Mouse (Mus musculus) urinary bladder, postnatal 4 days (tissue): ENCODE results near the gene Rbak.
A peak's percentile ranks its signal among the peaks of the same experiment; 100 is the strongest.
"Not testable (repeated sequence)": the region's sequence is repeated elsewhere in the genome, so short reads cannot be mapped to it uniquely, and the experiment has no call there.

Source experiments
- DNase-seq, 2 experiments: peaks; one replicate each; pipeline ENCODE4 v3.0.0; 2021 to 2022; ENCODE audit warnings: low spot score in 2 of 2

Rbak gene

DNA sequence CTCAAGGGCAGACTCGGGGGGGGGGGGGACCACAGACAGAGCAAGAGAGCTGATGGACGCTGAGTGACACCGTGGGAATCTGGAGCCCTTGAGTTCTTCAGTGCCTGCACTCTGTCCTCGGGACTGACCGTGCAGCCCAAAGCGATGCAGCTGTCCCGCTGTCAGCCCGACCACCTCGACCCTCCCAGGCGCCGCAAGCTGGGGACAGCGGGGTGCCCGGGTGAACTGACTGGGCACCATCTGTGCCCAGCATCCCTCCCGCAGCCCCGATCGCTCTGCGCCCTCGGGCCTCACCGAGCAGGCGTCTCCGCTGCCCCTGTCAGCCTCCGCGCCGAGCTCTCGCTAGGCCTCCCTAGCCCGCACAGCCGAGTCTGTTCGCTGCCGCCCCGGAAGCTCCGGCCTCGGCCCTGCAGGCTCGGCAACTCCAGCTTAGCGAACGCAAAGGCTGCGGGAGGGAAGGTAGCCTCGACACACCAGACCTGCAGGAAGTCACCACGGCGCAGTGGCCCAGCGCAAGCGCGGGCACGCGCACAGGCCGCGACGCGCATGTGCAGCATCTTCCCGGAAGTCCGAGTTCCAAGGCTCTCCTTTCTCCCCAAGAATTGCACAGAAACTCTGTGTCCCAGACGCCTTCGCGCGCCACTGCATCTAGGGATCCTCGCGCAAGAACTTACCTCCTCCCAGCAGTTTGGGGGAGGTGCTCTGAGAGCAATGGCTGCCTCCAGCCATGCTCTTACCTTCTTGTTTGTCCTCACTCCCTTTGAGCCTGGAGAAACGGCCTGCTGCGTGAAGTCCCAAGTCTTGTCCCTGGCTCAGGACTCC is at the start of gene Rbak, which contains the start of gene Spdye4b:
Rbak (minus strand) TSS at position 521 of the 822 bp plus-strand sequence.
Spdye4b (plus strand) TSS at position 763 of the 822 bp plus-strand sequence.
- DNase-seq: peak; percentile 89

GRCm38 (mm10) chr5:143226790-143227189 is 46.2 kb upstream of the Rbak start, which contains the start of gene Spdye4a:
TSS of gene Spdye4a (minus strand) at chr5:143226890.
- DNase-seq: no peak

- DNase-seq: no peak
These were observed 41.7 kb upstream of the Rbak start for GRCm38 (mm10) chr5:143222287-143222686.

DNA sequence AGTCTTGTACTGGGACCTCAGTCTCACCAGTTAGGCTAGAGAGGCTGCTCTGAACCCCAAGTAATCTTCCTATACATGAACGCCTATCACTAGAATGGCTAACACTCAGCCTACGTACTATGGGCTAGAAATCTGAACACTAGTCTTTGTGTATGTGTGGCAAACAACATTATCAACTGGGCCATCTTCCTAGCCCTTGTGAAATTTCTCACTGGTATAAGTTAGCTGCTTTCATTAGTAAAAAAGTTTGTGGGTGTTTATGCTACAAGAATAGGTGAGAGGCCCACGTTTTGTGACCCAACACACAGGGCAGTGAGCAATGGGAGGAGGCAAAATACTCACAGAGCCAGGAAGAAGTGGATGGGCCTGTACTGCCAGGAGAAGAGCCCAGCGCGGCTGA is 40.4 kb upstream of the Rbak start:
- DNase-seq: no peak

GRCm38 (mm10) chr5:143213832-143214231 is 33.3 kb upstream of the Rbak start:
- no peak for DNase-seq

GRCm38 (mm10) chr5:143205015-143205414 is 24.4 kb upstream of the Rbak start:
- DNase-seq: no peak

DNA sequence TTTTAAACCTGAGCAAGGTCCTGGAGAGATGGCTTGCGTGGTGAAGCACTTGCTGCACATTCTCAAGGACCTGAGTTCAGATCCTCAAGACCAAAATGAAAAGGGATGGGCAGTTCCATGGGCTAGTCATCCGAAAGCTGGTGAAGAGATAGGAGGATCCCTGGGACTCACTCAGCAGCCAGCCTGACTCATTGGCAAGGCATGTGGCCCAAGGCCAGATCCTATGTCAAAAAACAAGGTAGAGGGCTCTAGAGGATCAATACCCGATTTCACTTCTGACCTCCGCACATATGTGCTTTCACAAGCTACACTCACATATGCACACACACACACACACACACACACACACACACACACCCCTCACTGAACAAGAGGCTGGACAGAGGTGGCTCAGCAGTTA is 15.9 kb upstream of the Rbak start:
- DNase-seq: no peak

- no peak for DNase-seq
These were observed 14.6 kb upstream of the Rbak start for GRCm38 (mm10) chr5:143195166-143195565.

DNA sequence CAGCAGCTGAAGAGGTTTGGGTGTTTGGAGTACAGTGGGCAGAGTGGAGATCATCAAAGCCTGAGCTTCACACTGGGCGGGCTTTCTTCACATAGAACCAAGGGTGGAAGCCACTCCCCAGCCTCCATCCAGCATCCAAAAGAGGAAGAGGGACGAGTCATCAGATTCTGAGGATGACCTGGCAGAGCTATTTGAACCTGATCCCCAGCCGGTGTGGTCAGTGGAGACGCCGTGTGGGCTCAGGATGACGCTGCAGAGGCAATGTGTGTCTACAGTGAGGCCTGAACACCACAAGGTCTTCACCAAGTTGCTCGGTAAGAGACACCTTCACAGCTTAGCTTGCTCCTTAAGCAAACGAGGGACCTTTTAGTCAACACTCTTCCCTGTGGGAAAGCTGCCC is 14.2 kb upstream of the Rbak start:
- not testable (repeated sequence) for DNase-seq

DNA sequence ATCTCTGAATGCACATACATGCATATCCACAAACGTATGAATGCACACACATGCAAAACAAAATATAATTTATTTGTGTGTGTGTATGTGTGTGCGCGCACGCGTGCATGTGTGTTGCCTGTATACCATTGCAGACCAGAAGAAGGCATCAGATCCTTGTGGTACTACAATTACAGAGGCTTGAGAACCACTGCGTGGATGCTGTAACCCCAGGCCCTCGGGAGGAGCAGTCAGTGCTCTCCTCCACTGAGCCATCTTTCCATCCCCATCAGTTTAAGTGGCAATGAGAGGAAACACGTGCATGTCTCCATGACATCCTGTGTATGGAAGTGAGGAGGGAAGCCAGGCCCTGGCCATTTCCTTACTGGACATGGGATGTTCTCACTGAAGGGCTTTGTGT is 12.2 kb upstream of the Rbak start:
- no peak for DNase-seq

GRCm38 (mm10) chr5:143188014-143188413 is 7.4 kb upstream of the Rbak start:
- not testable (repeated sequence) for DNase-seq

DNA sequence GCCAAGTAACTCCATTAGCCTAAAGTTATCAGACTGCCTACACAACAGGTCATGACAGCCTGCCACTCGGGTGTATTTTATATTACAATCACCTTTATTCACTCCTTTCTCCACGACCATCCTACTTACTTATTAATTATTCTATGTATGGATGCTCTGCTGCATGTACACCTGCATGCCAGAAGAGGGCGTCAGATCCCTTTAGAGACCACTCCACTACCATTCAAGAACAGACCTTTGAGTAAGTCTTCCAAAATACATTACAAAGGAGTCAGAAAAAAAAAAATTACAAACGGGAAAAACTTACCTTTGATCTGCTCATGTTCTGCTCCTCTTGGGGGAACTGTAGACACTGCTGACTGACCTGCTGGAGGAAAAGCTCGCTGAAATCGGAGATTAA is 1.4 kb downstream of the Rbak start:
- no peak for DNase-seq

DNA sequence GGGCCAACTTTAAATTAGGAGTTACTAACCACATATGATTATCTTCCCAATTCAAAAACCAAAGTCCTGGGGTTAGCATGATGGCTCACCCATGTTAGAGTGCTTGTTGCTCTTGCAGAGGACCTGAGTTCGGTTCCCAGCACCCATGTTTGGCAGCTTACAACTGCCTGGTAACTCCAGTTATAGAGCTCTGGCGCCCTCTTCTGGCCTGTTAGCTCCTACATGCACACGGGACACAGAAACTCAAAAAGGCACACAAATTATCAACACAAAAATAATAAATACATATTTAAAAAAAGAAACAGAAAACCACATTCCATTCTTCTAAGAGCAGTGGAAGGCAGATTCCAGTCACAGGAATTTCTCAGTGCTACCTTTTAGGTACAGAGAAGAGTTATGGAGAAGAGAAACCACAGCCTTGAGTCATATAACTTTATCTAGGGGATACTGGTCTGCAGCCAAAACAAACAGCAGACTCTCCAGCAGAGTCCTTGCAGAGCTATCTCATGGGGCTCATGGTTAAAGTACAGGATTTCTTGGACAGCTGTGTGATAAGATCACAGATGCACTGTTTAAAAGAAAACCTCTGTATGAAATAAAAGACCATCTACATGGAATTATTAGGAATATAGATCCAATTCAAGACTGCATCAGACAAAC is 2.9 kb downstream of the Rbak start:
- DNase-seq: no peak

GRCm38 (mm10) chr5:143175970-143176369 is 4.6 kb downstream of the Rbak start:
- no peak for DNase-seq

DNA sequence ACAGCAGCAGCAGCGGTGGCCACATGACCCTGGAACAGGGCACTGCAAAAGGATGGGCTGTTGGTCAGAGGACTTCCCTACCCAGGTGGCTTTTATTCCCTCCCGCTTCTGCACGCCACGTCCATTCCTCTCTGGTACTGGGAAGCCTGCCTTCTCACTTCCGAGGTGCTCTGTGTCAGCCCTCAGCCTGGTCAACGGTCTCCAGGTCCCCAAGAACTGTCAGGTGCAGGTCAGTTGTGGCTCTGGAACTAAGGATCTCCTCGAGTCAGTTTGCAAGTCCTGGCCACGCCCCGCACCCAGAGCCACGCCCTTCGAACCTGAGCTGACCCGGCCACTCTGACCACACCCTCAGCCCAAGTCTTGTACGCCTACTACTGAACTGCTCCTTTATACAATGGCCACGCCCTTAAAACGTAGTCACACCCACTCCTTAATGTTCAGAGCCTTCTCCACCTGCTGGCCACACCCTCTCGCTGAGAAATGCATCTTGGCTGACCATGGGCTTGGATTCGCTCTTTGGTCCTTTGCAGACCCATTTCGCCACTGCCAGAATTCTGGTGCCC is 15.0 kb downstream of the Rbak start:
- no peak for DNase-seq

- DNase-seq: no peak
These were observed 25.0 kb downstream of the Rbak start for GRCm38 (mm10) chr5:143155534-143155933.

DNA sequence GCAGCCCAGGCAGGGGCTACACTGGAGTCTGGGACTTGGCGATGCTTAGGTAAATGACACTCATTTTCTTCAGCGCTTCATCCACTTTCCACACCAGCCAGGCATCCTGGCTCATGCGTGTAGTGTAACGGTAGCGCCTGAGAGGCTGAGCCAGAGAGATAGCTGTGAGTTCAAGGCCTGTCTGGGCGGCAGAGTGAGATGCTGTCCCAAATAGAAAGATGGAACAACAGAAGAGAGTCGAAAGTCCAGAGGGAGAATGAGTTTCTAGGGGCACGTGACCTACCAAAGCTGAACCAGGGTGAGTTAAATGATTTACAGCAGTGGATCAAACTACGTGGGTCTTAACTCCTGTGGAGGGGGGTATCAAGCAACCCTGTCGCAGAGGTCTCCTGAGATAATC is 26.8 kb downstream of the Rbak start:
- DNase-seq: no peak

- DNase-seq: no peak
These were observed 30.5 kb downstream of the Rbak start for GRCm38 (mm10) chr5:143150044-143150443.

- no peak for DNase-seq
These were observed 31.0 kb downstream of the Rbak start for GRCm38 (mm10) chr5:143149536-143149935.

GRCm38 (mm10) chr5:143148661-143149060 is 31.9 kb downstream of the Rbak start:
- no peak for DNase-seq

DNA sequence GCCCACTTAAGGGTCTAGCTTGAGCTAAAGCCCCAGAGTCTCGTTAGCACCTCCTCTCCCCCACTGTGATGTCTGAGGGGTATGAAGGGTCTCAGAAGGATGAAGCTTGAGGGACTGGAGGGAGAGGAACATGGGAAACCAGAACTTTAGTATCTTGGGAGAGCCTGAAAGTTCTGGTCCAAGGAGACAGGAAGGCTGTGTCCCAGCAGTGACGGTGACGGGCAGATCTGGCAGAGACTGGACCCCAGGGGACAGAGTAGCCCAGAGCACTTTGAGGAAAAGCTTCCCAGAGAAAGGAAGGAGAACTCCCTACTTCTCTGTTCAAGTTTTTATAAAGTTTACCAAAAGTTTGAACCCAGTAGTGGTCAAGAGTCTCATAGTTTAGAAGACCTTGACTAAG is 33.1 kb downstream of the Rbak start, which contains the start of gene Olfr718-ps1:
Olfr718-ps1 (minus strand) TSS at position 101 of the 400 bp plus-strand sequence.
- DNase-seq: no peak

GRCm38 (mm10) chr5:143137580-143137979 is 43.0 kb downstream of the Rbak start:
- no peak for DNase-seq

DNA sequence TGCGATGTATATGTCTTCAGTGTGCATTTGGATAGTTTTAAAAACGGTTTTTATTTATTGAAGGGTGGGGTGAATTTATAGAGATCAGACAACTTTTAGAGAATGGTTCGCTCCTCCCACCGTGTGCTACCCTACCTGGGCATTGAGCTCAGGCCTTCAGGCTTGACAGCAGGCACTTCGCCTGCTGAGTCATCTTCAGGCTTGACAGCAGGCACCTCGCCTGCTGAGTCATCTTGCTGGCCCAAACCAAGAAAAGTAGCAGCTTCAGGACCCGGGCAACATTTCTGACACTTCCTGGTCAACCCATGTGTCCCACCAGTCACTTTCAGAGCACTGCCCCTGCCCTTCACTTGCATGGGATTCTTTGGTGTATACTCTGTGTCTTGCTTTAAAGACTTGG is 45.5 kb downstream of the Rbak start:
- DNase-seq: no peak
